Mouse (Mus musculus) heart, adult 11 months (tissue): Measurements from ENCODE around the gene Rab10.

Experiments
- DNase-seq: peaks from one replicate; pipeline ENCODE4 v3.0.0; 2022

Gene Rab10

GRCm38 (mm10) chr12:3309391-3310320, at the start of gene Rab10:
TSS of gene Rab10 (minus strand) at chr12:3309969.
- DNase-seq: peak; percentile 100

GRCm38 (mm10) chr12:3359302-3359701, 49.5 kb upstream of the Rab10 start:
- peak; percentile 93 for DNase-seq

- DNase-seq: no peak
These were observed 47.1 kb upstream of the Rab10 start for GRCm38 (mm10) chr12:3356824-3357223.

GRCm38 (mm10) chr12:3355068-3355467, 45.3 kb upstream of the Rab10 start:
- no peak for DNase-seq

GRCm38 (mm10) chr12:3352216-3352615, 42.4 kb upstream of the Rab10 start:
- DNase-seq: no peak

- peak; percentile 86 for DNase-seq
These were observed 40.4 kb upstream of the Rab10 start for GRCm38 (mm10) chr12:3350136-3350535.

- DNase-seq: no peak
These were observed 39.6 kb upstream of the Rab10 start for GRCm38 (mm10) chr12:3349387-3349786.

GRCm38 (mm10) chr12:3347682-3348081, 37.9 kb upstream of the Rab10 start:
- DNase-seq: no peak

- no peak for DNase-seq
These were observed 35.3 kb upstream of the Rab10 start for GRCm38 (mm10) chr12:3345038-3345437.

- DNase-seq: peak; percentile 93
These were observed 34.4 kb upstream of the Rab10 start for GRCm38 (mm10) chr12:3344155-3344554.

- DNase-seq: no peak
These were observed 29.2 kb upstream of the Rab10 start for GRCm38 (mm10) chr12:3338931-3339330.

- no peak for DNase-seq
These were observed 19.9 kb upstream of the Rab10 start for GRCm38 (mm10) chr12:3329677-3330076.

- peak; percentile 29 for DNase-seq
These were observed 15.5 kb upstream of the Rab10 start for GRCm38 (mm10) chr12:3325232-3325631.

GRCm38 (mm10) chr12:3323241-3323640, 13.5 kb upstream of the Rab10 start:
- peak; percentile 88 for DNase-seq

GRCm38 (mm10) chr12:3319377-3319776, 9.6 kb upstream of the Rab10 start:
- DNase-seq: peak; percentile 96

GRCm38 (mm10) chr12:3316937-3317336, 7.2 kb upstream of the Rab10 start:
- peak; percentile 86 for DNase-seq

- peak; percentile 89 for DNase-seq
These were observed 6.3 kb upstream of the Rab10 start for GRCm38 (mm10) chr12:3316083-3316482.

GRCm38 (mm10) chr12:3312886-3313285, 3.1 kb upstream of the Rab10 start:
- no peak for DNase-seq

- no peak for DNase-seq
These were observed 538 bp upstream of the Rab10 start for GRCm38 (mm10) chr12:3310321-3310692.

- DNase-seq: no peak
These were observed 1.1 kb downstream of the Rab10 start for GRCm38 (mm10) chr12:3308541-3309241.

GRCm38 (mm10) chr12:3307587-3307986, 2.2 kb downstream of the Rab10 start:
- DNase-seq: no peak

- DNase-seq: no peak
These were observed 4.5 kb downstream of the Rab10 start for GRCm38 (mm10) chr12:3305238-3305637.

GRCm38 (mm10) chr12:3297622-3298021, 12.1 kb downstream of the Rab10 start:
- DNase-seq: peak; percentile 72

GRCm38 (mm10) chr12:3296056-3296455, 13.7 kb downstream of the Rab10 start:
- DNase-seq: peak; percentile 29
